Mouse (Mus musculus): ENCODE measurements around the gene Vac14. TPM values are rescaled to one million over a fixed set of nuclear protein-coding genes. Genes with fewer than 3 reads are reported as not detected.

The Vac14 gene
- polyA plus RNA-seq, 1 experiment = 31.6 TPM

GRCm38 (mm10) chr8:110669932-110670628 is 51.7 kb downstream of the Vac14 start:
- no peak overlapping the region for H3K27ac ChIP-seq (ENCODE audit: insufficient read depth, low read length)
- no peak overlapping the region for H3K4me3 ChIP-seq (ENCODE audit: low read depth, low read length)
- no peak overlapping the region for H3K9ac ChIP-seq (ENCODE audit: low read depth, poor library complexity, severe bottlenecking)
- H3K36me3 ChIP-seq (ENCODE audit: control insufficient read depth, insufficient read depth, low read length, poor library complexity, severe bottlenecking) = peaks cover 41% of the 10 kb centered on the region
- H3K9me3 ChIP-seq (replicated peaks; ENCODE audit: control insufficient read depth, insufficient read depth, low read length, poor library complexity, severe bottlenecking) = no peaks in the 10 kb centered on the region
- no peaks in the 10 kb centered on the region for H3K27me3 ChIP-seq (ENCODE audit: control insufficient read depth, insufficient read depth, low read length, poor library complexity, severe bottlenecking)
- no peaks in the 10 kb centered on the region for H3K4me1 ChIP-seq (ENCODE audit: control insufficient read depth, insufficient read depth, low read length)
- TF ChIP-seq POLR2A (IDR thresholded peaks at IDR 0.05; ENCODE audit: insufficient read depth, low read length) (no peak), CTCF (IDR thresholded peaks at IDR 0.05; ENCODE audit: low read depth, low read length) (no peak), EP300 (IDR thresholded peaks at IDR 0.05; ENCODE audit: insufficient read depth, low read depth, low read length) (no peak)

- Histone ChIP-seq H3K27ac (ENCODE audit: insufficient read depth, low read length) (no peak overlapping the region), H3K27me3 (ENCODE audit: control insufficient read depth, insufficient read depth, low read length, poor library complexity, severe bottlenecking) (no peaks in the 10 kb centered on the region), H3K4me1 (ENCODE audit: control insufficient read depth, insufficient read depth, low read length) (no peaks in the 10 kb centered on the region), H3K9me3 (replicated peaks; ENCODE audit: control insufficient read depth, insufficient read depth, low read length, poor library complexity, severe bottlenecking) (no peaks in the 10 kb centered on the region), H3K36me3 (ENCODE audit: control insufficient read depth, insufficient read depth, low read length, poor library complexity, severe bottlenecking) (peaks cover 43% of the 10 kb centered on the region), H3K9ac (ENCODE audit: low read depth, poor library complexity, severe bottlenecking) (no peak overlapping the region), H3K4me3 (ENCODE audit: low read depth, low read length) (no peak overlapping the region)
- TF ChIP-seq EP300 (IDR thresholded peaks at IDR 0.05; ENCODE audit: insufficient read depth, low read depth, low read length) = no peak
- TF ChIP-seq CTCF (IDR thresholded peaks at IDR 0.05; ENCODE audit: low read depth, low read length) = no peak
- no peak for TF ChIP-seq POLR2A (IDR thresholded peaks at IDR 0.05; ENCODE audit: insufficient read depth, low read length)
Observed at GRCm38 (mm10) chr8:110671309-110671708, 52.9 kb downstream of the Vac14 start.

DNA sequence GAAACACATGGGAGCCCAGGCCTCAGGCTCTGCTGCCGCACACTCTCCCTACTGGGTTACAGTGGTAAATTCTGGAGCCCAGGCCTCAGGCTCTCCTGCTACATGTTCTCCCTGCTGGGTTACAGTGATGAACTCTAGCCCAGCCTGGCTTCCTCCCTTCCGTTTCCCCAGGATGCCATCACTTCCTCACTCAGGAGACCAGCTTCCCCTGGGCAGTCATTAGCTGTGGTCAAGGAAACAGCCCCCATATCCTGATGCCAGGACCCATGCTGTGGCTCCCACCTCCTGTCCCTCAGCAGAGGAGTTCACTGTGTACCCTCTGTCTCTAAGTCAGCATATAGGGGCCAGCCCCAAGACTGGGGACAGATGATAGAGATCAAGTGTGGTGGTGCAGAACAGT is 53.7 kb downstream of the Vac14 start:
- Histone ChIP-seq H3K9ac (ENCODE audit: low read depth, poor library complexity, severe bottlenecking) (no peak overlapping the region), H3K27ac (ENCODE audit: insufficient read depth, low read length) (no peak overlapping the region), H3K4me3 (ENCODE audit: low read depth, low read length) (no peak overlapping the region), H3K27me3 (ENCODE audit: control insufficient read depth, insufficient read depth, low read length, poor library complexity, severe bottlenecking) (no peaks in the 10 kb centered on the region), H3K4me1 (ENCODE audit: control insufficient read depth, insufficient read depth, low read length) (no peaks in the 10 kb centered on the region), H3K9me3 (replicated peaks; ENCODE audit: control insufficient read depth, insufficient read depth, low read length, poor library complexity, severe bottlenecking) (no peaks in the 10 kb centered on the region), H3K36me3 (ENCODE audit: control insufficient read depth, insufficient read depth, low read length, poor library complexity, severe bottlenecking) (peaks cover 46% of the 10 kb centered on the region)
- no peak for TF ChIP-seq EP300 (IDR thresholded peaks at IDR 0.05; ENCODE audit: insufficient read depth, low read depth, low read length)
- TF ChIP-seq POLR2A (IDR thresholded peaks at IDR 0.05; ENCODE audit: insufficient read depth, low read length) = no peak
- TF ChIP-seq CTCF (IDR thresholded peaks at IDR 0.05; ENCODE audit: low read depth, low read length) = no peak

GRCm38 (mm10) chr8:110673168-110673567 is 54.8 kb downstream of the Vac14 start:
- no peaks in the 10 kb centered on the region for H3K27me3 ChIP-seq (ENCODE audit: control insufficient read depth, insufficient read depth, low read length, poor library complexity, severe bottlenecking)
- H3K4me1 ChIP-seq (ENCODE audit: control insufficient read depth, insufficient read depth, low read length) = no peaks in the 10 kb centered on the region
- H3K9me3 ChIP-seq (replicated peaks; ENCODE audit: control insufficient read depth, insufficient read depth, low read length, poor library complexity, severe bottlenecking) = no peaks in the 10 kb centered on the region
- TF ChIP-seq CTCF (IDR thresholded peaks at IDR 0.05; ENCODE audit: low read depth, low read length) (no peak), EP300 (IDR thresholded peaks at IDR 0.05; ENCODE audit: insufficient read depth, low read depth, low read length) (no peak), POLR2A (IDR thresholded peaks at IDR 0.05; ENCODE audit: insufficient read depth, low read length) (no peak)
- no peak overlapping the region for H3K27ac ChIP-seq (ENCODE audit: insufficient read depth, low read length)
- H3K9ac ChIP-seq (ENCODE audit: low read depth, poor library complexity, severe bottlenecking) = no peak overlapping the region
- H3K4me3 ChIP-seq (ENCODE audit: low read depth, low read length) = no peak overlapping the region
- peaks cover 51% of the 10 kb centered on the region for H3K36me3 ChIP-seq (ENCODE audit: control insufficient read depth, insufficient read depth, low read length, poor library complexity, severe bottlenecking)

DNA sequence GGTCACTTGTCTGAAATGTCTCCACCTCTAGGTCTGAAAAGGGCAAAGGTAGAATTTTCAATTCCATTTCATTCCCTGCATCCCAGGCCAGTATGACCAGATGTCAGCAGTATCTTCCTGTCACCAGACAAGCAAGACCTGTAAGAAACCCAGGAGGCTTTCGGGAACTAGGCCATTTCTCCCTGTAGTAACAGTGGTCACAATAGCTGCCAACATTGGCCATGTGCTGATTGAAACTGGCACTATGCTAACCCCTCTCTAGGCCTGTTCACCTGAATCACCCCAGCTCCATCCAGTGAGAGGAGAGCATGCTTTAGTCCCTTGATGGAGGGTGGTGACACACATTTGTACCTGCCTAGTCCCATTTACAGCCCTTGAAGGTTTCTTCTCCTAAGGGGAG is 56.2 kb downstream of the Vac14 start:
- H3K4me1 ChIP-seq (ENCODE audit: control insufficient read depth, insufficient read depth, low read length) = no peaks in the 10 kb centered on the region
- H3K4me3 ChIP-seq (ENCODE audit: low read depth, low read length) = no peak overlapping the region
- H3K27ac ChIP-seq (ENCODE audit: insufficient read depth, low read length) = no peak overlapping the region
- H3K9ac ChIP-seq (ENCODE audit: low read depth, poor library complexity, severe bottlenecking) = no peak overlapping the region
- no peaks in the 10 kb centered on the region for H3K27me3 ChIP-seq (ENCODE audit: control insufficient read depth, insufficient read depth, low read length, poor library complexity, severe bottlenecking)
- H3K9me3 ChIP-seq (replicated peaks; ENCODE audit: control insufficient read depth, insufficient read depth, low read length, poor library complexity, severe bottlenecking) = no peaks in the 10 kb centered on the region
- peaks cover 62% of the 10 kb centered on the region for H3K36me3 ChIP-seq (ENCODE audit: control insufficient read depth, insufficient read depth, low read length, poor library complexity, severe bottlenecking)
- TF ChIP-seq CTCF (IDR thresholded peaks at IDR 0.05; ENCODE audit: low read depth, low read length) (no peak), EP300 (IDR thresholded peaks at IDR 0.05; ENCODE audit: insufficient read depth, low read depth, low read length) (no peak), POLR2A (IDR thresholded peaks at IDR 0.05; ENCODE audit: insufficient read depth, low read length) (no peak)

DNA sequence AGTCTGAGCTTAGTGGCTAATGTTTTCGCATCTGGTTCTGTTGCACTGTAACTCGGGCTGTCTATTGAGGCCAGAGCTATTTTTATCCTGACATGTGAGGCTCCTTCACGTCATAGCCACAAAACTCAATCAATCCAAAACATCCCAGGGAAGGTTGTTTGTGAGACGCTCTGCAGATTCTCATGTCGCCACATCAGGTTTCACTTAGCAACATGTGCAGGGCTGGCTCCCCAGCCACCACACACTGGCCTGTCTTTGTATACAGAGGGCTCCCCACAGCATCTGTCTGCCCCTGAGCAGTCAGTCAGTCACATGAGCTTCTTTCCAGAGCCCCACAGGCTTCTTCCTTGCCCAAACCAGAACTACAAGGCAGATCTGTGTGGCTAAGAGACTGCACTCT is 58.3 kb downstream of the Vac14 start:
- Histone ChIP-seq H3K36me3 (ENCODE audit: control insufficient read depth, insufficient read depth, low read length, poor library complexity, severe bottlenecking) (peaks cover 52% of the 10 kb centered on the region), H3K9me3 (replicated peaks; ENCODE audit: control insufficient read depth, insufficient read depth, low read length, poor library complexity, severe bottlenecking) (no peaks in the 10 kb centered on the region), H3K9ac (ENCODE audit: low read depth, poor library complexity, severe bottlenecking) (no peak overlapping the region), H3K4me3 (ENCODE audit: low read depth, low read length) (no peak overlapping the region), H3K27me3 (ENCODE audit: control insufficient read depth, insufficient read depth, low read length, poor library complexity, severe bottlenecking) (no peaks in the 10 kb centered on the region), H3K4me1 (ENCODE audit: control insufficient read depth, insufficient read depth, low read length) (no peaks in the 10 kb centered on the region), H3K27ac (ENCODE audit: insufficient read depth, low read length) (no peak overlapping the region)
- TF ChIP-seq EP300 (IDR thresholded peaks at IDR 0.05; ENCODE audit: insufficient read depth, low read depth, low read length) = no peak
- TF ChIP-seq POLR2A (IDR thresholded peaks at IDR 0.05; ENCODE audit: insufficient read depth, low read length) = no peak
- no peak for TF ChIP-seq CTCF (IDR thresholded peaks at IDR 0.05; ENCODE audit: low read depth, low read length)

Measured in ES-Bruce4 (cell line).